Mouse (Mus musculus): ENCODE results near the gene Rps19bp1.

- TF ChIP-seq POLR2A (IDR thresholded peaks at IDR 0.05; ENCODE audit: extremely low read depth, insufficient read depth, low read length) (no peak), CTCF (IDR thresholded peaks at IDR 0.05; ENCODE audit: extremely low read depth, insufficient read depth, low read length) (no peak)
These were observed 42.0 kb upstream of the Rps19bp1 start for GRCm38 (mm10) chr15:80306146-80306545.

All from cortical plate, adult 2 months (tissue).